Mouse (Mus musculus): Measurements from ENCODE around the gene Ryr2.
"Not testable (repeated sequence)": the region's sequence is repeated elsewhere in the genome, so short reads cannot be mapped to it uniquely, and the experiment has no call there.

Ryr2 gene

GRCm38 (mm10) chr13:11869486-11869885 lies 237.3 kb downstream of the Ryr2 start:
- no peak for DNase-seq

- DNase-seq: no peak
Observed at GRCm38 (mm10) chr13:11868979-11869378, 237.8 kb downstream of the Ryr2 start.

GRCm38 (mm10) chr13:11868056-11868455 lies 238.7 kb downstream of the Ryr2 start:
- DNase-seq: no peak

- no peak for DNase-seq
Observed at GRCm38 (mm10) chr13:11865261-11865660, 241.5 kb downstream of the Ryr2 start.

GRCm38 (mm10) chr13:11851691-11852090 lies 255.1 kb downstream of the Ryr2 start:
- DNase-seq: no peak

GRCm38 (mm10) chr13:11843889-11844288 lies 262.9 kb downstream of the Ryr2 start:
- DNase-seq: no peak

- DNase-seq: no peak
Observed at GRCm38 (mm10) chr13:11837870-11838269, 268.9 kb downstream of the Ryr2 start.

GRCm38 (mm10) chr13:11837152-11837551 lies 269.6 kb downstream of the Ryr2 start:
- no peak for DNase-seq

GRCm38 (mm10) chr13:11836304-11837078 lies 270.3 kb downstream of the Ryr2 start:
- no peak for DNase-seq

GRCm38 (mm10) chr13:11831210-11831609 lies 275.5 kb downstream of the Ryr2 start:
- DNase-seq: no peak

GRCm38 (mm10) chr13:11825563-11826226 lies 281.1 kb downstream of the Ryr2 start:
- no peak for DNase-seq

- no peak for DNase-seq
Observed at GRCm38 (mm10) chr13:11818723-11819122, 288.0 kb downstream of the Ryr2 start.

GRCm38 (mm10) chr13:11809365-11809764 lies 297.4 kb downstream of the Ryr2 start:
- DNase-seq: not testable (repeated sequence)

- DNase-seq: no peak
Observed at GRCm38 (mm10) chr13:11792536-11792935, 314.2 kb downstream of the Ryr2 start.

- no peak for DNase-seq
Observed at GRCm38 (mm10) chr13:11790536-11790935, 316.2 kb downstream of the Ryr2 start.

- DNase-seq: no peak
Observed at GRCm38 (mm10) chr13:11782411-11783155, 324.2 kb downstream of the Ryr2 start.

- DNase-seq: no peak
Observed at GRCm38 (mm10) chr13:11781065-11781464, 325.7 kb downstream of the Ryr2 start.

GRCm38 (mm10) chr13:11777726-11778125 lies 329.0 kb downstream of the Ryr2 start:
- no peak for DNase-seq

GRCm38 (mm10) chr13:11772173-11772572 lies 334.6 kb downstream of the Ryr2 start:
- DNase-seq: no peak

GRCm38 (mm10) chr13:11766899-11767298 lies 339.8 kb downstream of the Ryr2 start:
- DNase-seq: no peak

GRCm38 (mm10) chr13:11763925-11764324 lies 342.8 kb downstream of the Ryr2 start:
- DNase-seq: no peak

GRCm38 (mm10) chr13:11763104-11763503 lies 343.6 kb downstream of the Ryr2 start:
- DNase-seq: no peak

- DNase-seq: no peak
Observed at GRCm38 (mm10) chr13:11757894-11758293, 348.9 kb downstream of the Ryr2 start.

GRCm38 (mm10) chr13:11745479-11745878 lies 361.3 kb downstream of the Ryr2 start:
- DNase-seq: no peak

All from thymus, adult 18-20 months (tissue).